Mouse (Mus musculus) lung, postnatal 0 days (tissue): ENCODE data around the gene Vmn2r24. TPM values are rescaled to one million over a fixed set of nuclear protein-coding genes. Genes with fewer than 3 reads are reported as not detected.
"Not testable (repeated sequence)": the region's sequence is repeated elsewhere in the genome, so short reads cannot be mapped to it uniquely, and the experiment has no call there.

ENCODE experiments used
- ATAC-seq: fragments of 200-750 bp; cut with Nextera tagmentation; 2 replicates; pipeline ENCODE4 v1.8.0; 2017; ENCODE audit warnings: moderate library complexity
- DNase-seq: peaks from one replicate; pipeline ENCODE4 v3.0.0-alpha.2; 2016; ENCODE audit warnings: low spot score
- H3K27ac ChIP-seq: fragments of 300-500 bp; sonication (generic); 2 replicates; pipeline ENCODE4 v1.5.1; 2014; ENCODE audit warnings: antibody characterized with exemption, mild to moderate bottlenecking, low read length, mixed read lengths
- H3K27me3 ChIP-seq: fragments of 300-500 bp; sonication (generic); replicated peaks from 2 replicates; pipeline ENCODE4 v1.6.1; 2014; ENCODE audit warnings: low read length, mixed read lengths; ENCODE audit not compliant: insufficient read depth
- H3K36me3 ChIP-seq: fragments of 300-500 bp; sonication (generic); 2 replicates; pipeline ENCODE4 v1.6.1; 2014; ENCODE audit warnings: low read length, mixed read lengths; ENCODE audit not compliant: insufficient read depth
- H3K4me1 ChIP-seq: fragments of 300-500 bp; sonication (generic); 2 replicates; pipeline ENCODE4 v1.6.1; 2014; ENCODE audit warnings: antibody characterized with exemption, low read depth, low read length, mixed read lengths; ENCODE audit not compliant: insufficient read depth
- H3K4me2 ChIP-seq: fragments of 300-500 bp; sonication (generic); replicated peaks from 2 replicates; pipeline ENCODE4 v1.6.1; 2014; ENCODE audit warnings: low read depth, mild to moderate bottlenecking, low read length, moderate library complexity, mixed read lengths
- H3K4me3 ChIP-seq: fragments of 300-500 bp; sonication (generic); 2 replicates; pipeline ENCODE4 v1.5.1; 2014; ENCODE audit warnings: low read depth, low read length
- H3K9ac ChIP-seq: fragments of 300-500 bp; sonication (generic); replicated peaks from 2 replicates; pipeline ENCODE4 v1.6.1; 2014; ENCODE audit warnings: low read depth, mild to moderate bottlenecking
- H3K9me3 ChIP-seq: fragments of 300-500 bp; sonication (generic); 2 replicates; pipeline ENCODE4 v1.6.1; 2016; ENCODE audit warnings: low read length, mixed read lengths
- CTCF ChIP-seq: IDR thresholded peaks from 2 replicates; pipeline ENCODE4 v1.5.1; 2016; ENCODE audit warnings: antibody characterized with exemption, mild to moderate bottlenecking
- EP300 ChIP-seq: IDR thresholded peaks from 2 replicates; pipeline ENCODE4 v1.6.1; 2016; ENCODE audit warnings: antibody characterized with exemption, mild to moderate bottlenecking, control low read depth
- WGBS: fragments of 180-500 bp; shearing (Covaris S2); extraction: QIAGEN DNeasy Blood & Tissue Kit; methylation state at CpG from one replicate; pipeline ENCODE4 v1.1.7; 2014; 5-methylcytosine and 5-hydroxymethylcytosine counted together
- polyA plus RNA-seq: library from polyadenylated mRNA; unstranded; fragments of >200 nt; fragmentation: Nextera tagmentation; extraction: Ambion mirVana; gene quantifications from 2 replicates; pipeline ENCODE4 v1.2.1, GENCODE M21; 2015

Gene Vmn2r24
- polyA plus RNA-seq: not detected in 2 replicates

- Histone ChIP-seq H3K27ac (no peak within 1 kb of the TSS), H3K4me1 (no peaks in the 10 kb centered on the region), H3K9ac (no peak within 1 kb of the TSS), H3K9me3 (no peaks in the 10 kb centered on the region), H3K4me3 (no peak within 1 kb of the TSS), H3K27me3 (no peaks in the 10 kb centered on the region), H3K36me3 (no peaks in the 10 kb centered on the region), H3K4me2 (no peak within 1 kb of the TSS)
- TF ChIP-seq CTCF: no peak
- TF ChIP-seq EP300: no peak
- DNase-seq: no peak
- no peak for ATAC-seq
- 53% methylated on average over 1 of the region's 1 CpGs for WGBS
These were observed at the start of gene Vmn2r24 for GRCm38 (mm10) chr6:123778579-123778978. Vmn2r24 (plus strand) TSS chr6:123778879.

DNA sequence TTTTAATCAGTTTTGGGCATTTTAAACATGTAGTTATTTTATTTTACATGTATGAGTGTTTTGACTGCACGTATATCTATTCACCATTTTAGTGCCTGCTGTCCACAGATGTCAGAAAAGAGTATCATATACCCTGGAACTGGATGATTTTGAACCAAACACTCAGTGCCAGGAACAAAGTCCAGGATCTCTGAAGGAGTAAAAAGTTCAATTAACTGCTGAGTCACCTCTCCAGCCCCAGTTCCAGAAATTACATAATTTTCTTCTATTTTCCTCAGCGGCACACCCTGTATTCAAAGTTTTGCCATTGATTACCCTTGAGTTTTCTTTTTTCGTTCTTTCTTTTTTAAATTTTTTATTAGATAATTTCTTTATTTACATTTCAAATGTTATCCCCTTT is 8.6 kb upstream of the Vmn2r24 start:
- 72% methylated on average over 3 of the region's 3 CpGs for WGBS
- Histone ChIP-seq H3K27me3 (no peaks in the 10 kb centered on the region), H3K9ac (no peak overlapping the region), H3K9me3 (no peaks in the 10 kb centered on the region), H3K27ac (no peak overlapping the region), H3K4me2 (no peak overlapping the region), H3K4me3 (no peak overlapping the region), H3K36me3 (no peaks in the 10 kb centered on the region), H3K4me1 (no peaks in the 10 kb centered on the region)
- no peak for ATAC-seq
- TF ChIP-seq CTCF: no peak
- no peak for TF ChIP-seq EP300
- no peak for DNase-seq

DNA sequence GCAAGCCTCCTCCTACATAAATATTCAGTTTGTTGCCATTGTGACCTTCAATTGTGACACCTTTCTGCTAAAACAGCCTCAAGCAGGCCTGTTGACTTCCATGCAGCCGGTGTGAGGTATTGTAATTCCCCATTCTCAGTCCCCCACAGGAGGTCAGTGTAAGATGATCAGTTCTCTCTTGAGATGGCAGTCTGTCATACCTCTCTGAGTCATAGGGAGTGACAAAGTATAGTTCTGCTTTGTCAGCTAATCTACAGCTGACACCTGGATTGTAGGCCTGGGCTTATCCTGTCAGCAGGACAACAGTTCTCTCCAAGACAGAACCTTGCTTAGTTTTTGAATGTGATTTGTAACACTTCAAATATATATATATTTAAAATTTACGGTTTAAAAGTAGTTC is 6.2 kb downstream of the Vmn2r24 start:
- TF ChIP-seq EP300 (no peak), CTCF (no peak)
- no peak overlapping the region for H3K9ac ChIP-seq
- no peaks in the 10 kb centered on the region for H3K9me3 ChIP-seq
- ATAC-seq: no peak
- H3K27ac ChIP-seq: no peak overlapping the region
- no peaks in the 10 kb centered on the region for H3K27me3 ChIP-seq
- no peaks in the 10 kb centered on the region for H3K36me3 ChIP-seq
- no peak overlapping the region for H3K4me2 ChIP-seq
- H3K4me3 ChIP-seq: no peak overlapping the region
- WGBS: 63% methylated on average over 2 of the region's 2 CpGs
- no peak for DNase-seq
- H3K4me1 ChIP-seq: no peaks in the 10 kb centered on the region

- WGBS: 26% methylated on average over 9 of the region's 9 CpGs
- H3K36me3 ChIP-seq: no peaks in the 10 kb centered on the region
- no peak overlapping the region for H3K4me3 ChIP-seq
- H3K4me1 ChIP-seq: no peaks in the 10 kb centered on the region
- TF ChIP-seq EP300 (no peak), CTCF (no peak)
- DNase-seq (no peak), ATAC-seq (no peak)
- no peak overlapping the region for H3K9ac ChIP-seq
- no peak overlapping the region for H3K27ac ChIP-seq
- H3K4me2 ChIP-seq: no peak overlapping the region
- no peaks in the 10 kb centered on the region for H3K27me3 ChIP-seq
- H3K9me3 ChIP-seq: no peaks in the 10 kb centered on the region
These were observed 15.1 kb downstream of the Vmn2r24 start for GRCm38 (mm10) chr6:123793746-123794145.

GRCm38 (mm10) chr6:123810291-123810690 is 31.6 kb downstream of the Vmn2r24 start:
- not testable (repeated sequence) for H3K36me3 ChIP-seq, H3K9ac ChIP-seq, ATAC-seq, H3K4me2 ChIP-seq, H3K27me3 ChIP-seq, H3K4me3 ChIP-seq, H3K4me1 ChIP-seq, H3K27ac ChIP-seq, DNase-seq, H3K9me3 ChIP-seq

DNA sequence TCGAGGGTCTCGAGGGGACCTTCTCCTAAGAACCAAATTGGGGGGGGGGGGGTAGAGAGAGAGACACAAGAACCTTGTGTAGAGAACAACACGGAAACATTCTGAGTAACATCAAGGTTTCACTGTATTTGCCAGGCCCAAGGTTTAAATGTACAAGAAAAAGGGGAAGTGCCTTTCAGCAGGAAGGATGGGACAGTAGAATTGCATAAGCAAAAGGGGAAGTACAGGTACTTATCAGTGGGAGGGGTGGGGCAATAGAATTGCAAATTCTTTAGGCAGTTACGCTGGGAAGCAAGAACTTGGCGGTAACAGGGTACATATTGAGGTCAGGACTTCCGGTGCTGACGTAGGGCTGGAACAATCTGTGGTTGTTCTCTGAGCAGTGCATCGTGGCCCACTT is 41.3 kb downstream of the Vmn2r24 start:
- Histone ChIP-seq H3K4me2 (no peak overlapping the region), H3K27ac (no peak overlapping the region), H3K27me3 (no peaks in the 10 kb centered on the region), H3K36me3 (no peaks in the 10 kb centered on the region), H3K4me3 (no peak overlapping the region), H3K4me1 (no peaks in the 10 kb centered on the region), H3K9ac (no peak overlapping the region), H3K9me3 (no peaks in the 10 kb centered on the region)
- TF ChIP-seq EP300 (no peak), CTCF (no peak)
- ATAC-seq (no peak), DNase-seq (no peak)
- WGBS: 69% methylated on average over 8 of the region's 8 CpGs

- not testable (repeated sequence) for DNase-seq, H3K4me1 ChIP-seq, H3K9me3 ChIP-seq, H3K27ac ChIP-seq, H3K27me3 ChIP-seq, H3K9ac ChIP-seq, H3K36me3 ChIP-seq, H3K4me2 ChIP-seq, H3K4me3 ChIP-seq, ATAC-seq
- WGBS: 44% methylated on average over 1 of the region's 2 CpGs
These were observed 74.7 kb downstream of the Vmn2r24 start, which contains the start of gene Vmn2r25 for GRCm38 (mm10) chr6:123853363-123853762. Vmn2r25 (minus strand) TSS chr6:123853463.

Other genes with a start within 250 kb of the Vmn2r24 start
- not detected in 2 replicates for gene Vmn2r21, start 245.5 kb upstream of the Vmn2r24 start, polyA plus RNA-seq
- gene Vmn2r22, start 128.2 kb upstream of the Vmn2r24 start, polyA plus RNA-seq: not detected in 2 replicates
- gene Vmn2r23, start 76.2 kb upstream of the Vmn2r24 start, polyA plus RNA-seq: not detected in 2 replicates
- 0.04 TPM in 1 of 2 replicates, not detected in the other for gene Vmn2r25, start 74.6 kb downstream of the Vmn2r24 start, polyA plus RNA-seq
- gene Vmn2r26, start 245.7 kb downstream of the Vmn2r24 start, polyA plus RNA-seq: not detected in 2 replicates